Mouse (Mus musculus) midbrain, embryonic 10.5 days (tissue): ENCODE measurements around the gene Slc51a. TPM values are rescaled to one million over a fixed set of nuclear protein-coding genes. Genes with fewer than 3 reads are reported as not detected.

Experiments
- DNase-seq: peaks from one replicate; pipeline ENCODE4 v3.0.0-alpha.2; 2017; ENCODE audit warnings: low spot score
- H3K27ac ChIP-seq: fragments of 300-500 bp; sonication (generic); replicated peaks from 2 replicates; pipeline ENCODE4 v1.5.1; 2016; ENCODE audit warnings: mild to moderate bottlenecking
- H3K27me3 ChIP-seq: fragments of 300-500 bp; sonication (generic); 2 replicates; pipeline ENCODE4 v1.6.1; 2016; ENCODE audit warnings: low read depth, mild to moderate bottlenecking; ENCODE audit not compliant: poor library complexity, severe bottlenecking
- H3K36me3 ChIP-seq: fragments of 300-500 bp; sonication (generic); 2 replicates; pipeline ENCODE4 v1.6.1; 2016; ENCODE audit warnings: mild to moderate bottlenecking, moderate library complexity
- H3K4me1 ChIP-seq: fragments of 300-500 bp; sonication (generic); 2 replicates; pipeline ENCODE4 v1.6.1; 2016
- H3K4me3 ChIP-seq: fragments of 300-500 bp; sonication (generic); 2 replicates; pipeline ENCODE4 v1.5.1; 2016; ENCODE audit warnings: mild to moderate bottlenecking, moderate library complexity
- H3K9me3 ChIP-seq: fragments of 300-500 bp; sonication (generic); replicated peaks from 2 replicates; pipeline ENCODE4 v1.6.1; 2016; ENCODE audit warnings: mild to moderate bottlenecking
- WGBS: fragments of 180-500 bp; shearing (Covaris S2); methylation state at CpG from one replicate; pipeline ENCODE4 v1.1.7; 2016; 5-methylcytosine and 5-hydroxymethylcytosine counted together
- polyA plus RNA-seq: library from polyadenylated mRNA; unstranded; fragments of >200 nt; fragmentation: Nextera tagmentation; extraction: Ambion mirVana; gene quantifications from 2 replicates; pipeline ENCODE4 v1.2.1, GENCODE M21; 2016

The Slc51a gene
- 0.16 and 0.35 TPM in 2 replicates for polyA plus RNA-seq

DNA sequence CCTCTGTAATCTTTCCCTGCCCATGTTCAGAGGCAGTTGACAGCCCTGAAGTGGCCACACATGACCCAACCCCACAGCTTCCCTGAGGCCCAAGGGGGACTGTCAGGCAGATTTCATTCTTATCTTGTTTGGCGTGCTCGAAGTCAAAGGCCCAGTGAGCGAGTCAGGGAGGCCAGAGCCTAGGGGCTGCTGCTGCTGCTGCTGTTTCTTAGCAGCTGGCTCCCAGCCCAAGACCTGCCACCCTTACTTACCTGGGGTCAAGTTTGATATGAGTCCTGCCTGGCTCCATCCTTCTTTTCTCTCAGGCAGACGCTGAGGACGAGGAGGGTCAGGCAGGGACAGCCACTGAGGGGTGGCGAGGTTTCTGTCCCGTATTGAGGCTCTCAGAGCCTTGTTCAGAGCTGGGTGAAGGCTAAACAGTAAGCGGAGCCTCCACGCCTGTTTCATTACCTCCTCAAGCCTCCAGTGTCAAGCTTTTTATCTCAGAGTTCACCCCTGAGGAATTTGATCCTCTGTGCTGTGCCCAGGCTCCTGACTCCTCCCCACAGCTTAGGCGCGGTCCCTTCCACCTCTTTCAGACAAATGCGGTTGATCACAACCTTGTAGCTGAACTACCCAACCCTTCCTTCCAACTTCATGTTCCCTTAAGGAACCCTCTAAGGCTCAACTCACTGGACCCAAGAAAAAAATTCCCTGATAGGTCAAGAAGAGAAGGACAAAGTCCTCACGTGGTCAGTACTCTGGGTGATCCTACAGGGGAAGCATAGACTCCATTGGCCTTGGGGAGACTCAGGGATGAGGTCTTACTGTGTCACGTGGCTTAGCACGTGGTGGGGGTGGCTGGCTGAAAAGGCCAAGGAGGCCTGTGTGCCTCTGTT is at the start of gene Slc51a:
Gene Slc51a (minus strand): TSS at position 646 of the 878 bp plus-strand sequence.
- no peaks in the 10 kb centered on the region for H3K36me3 ChIP-seq
- peaks cover 20% of the 10 kb centered on the region for H3K4me1 ChIP-seq
- H3K4me3 ChIP-seq = no peak within 1 kb of the TSS
- WGBS = 61% methylated on average over 15 of the region's 15 CpGs
- no peak within 1 kb of the TSS for H3K27ac ChIP-seq
- no peak for DNase-seq
- H3K9me3 ChIP-seq = no peaks in the 10 kb centered on the region
- H3K27me3 ChIP-seq = no peaks in the 10 kb centered on the region

- 27% methylated on average over 5 of the region's 5 CpGs for WGBS
- H3K36me3 ChIP-seq = no peaks in the 10 kb centered on the region
- no peaks in the 10 kb centered on the region for H3K27me3 ChIP-seq
- H3K27ac ChIP-seq = peak overlapping the region; percentile 70
- no peaks in the 10 kb centered on the region for H3K9me3 ChIP-seq
- H3K4me3 ChIP-seq = no peak overlapping the region
- no peak for DNase-seq
- peaks cover 66% of the 10 kb centered on the region for H3K4me1 ChIP-seq
Observed at GRCm38 (mm10) chr16:32535157-32535751, 47.6 kb upstream of the Slc51a start.

DNA sequence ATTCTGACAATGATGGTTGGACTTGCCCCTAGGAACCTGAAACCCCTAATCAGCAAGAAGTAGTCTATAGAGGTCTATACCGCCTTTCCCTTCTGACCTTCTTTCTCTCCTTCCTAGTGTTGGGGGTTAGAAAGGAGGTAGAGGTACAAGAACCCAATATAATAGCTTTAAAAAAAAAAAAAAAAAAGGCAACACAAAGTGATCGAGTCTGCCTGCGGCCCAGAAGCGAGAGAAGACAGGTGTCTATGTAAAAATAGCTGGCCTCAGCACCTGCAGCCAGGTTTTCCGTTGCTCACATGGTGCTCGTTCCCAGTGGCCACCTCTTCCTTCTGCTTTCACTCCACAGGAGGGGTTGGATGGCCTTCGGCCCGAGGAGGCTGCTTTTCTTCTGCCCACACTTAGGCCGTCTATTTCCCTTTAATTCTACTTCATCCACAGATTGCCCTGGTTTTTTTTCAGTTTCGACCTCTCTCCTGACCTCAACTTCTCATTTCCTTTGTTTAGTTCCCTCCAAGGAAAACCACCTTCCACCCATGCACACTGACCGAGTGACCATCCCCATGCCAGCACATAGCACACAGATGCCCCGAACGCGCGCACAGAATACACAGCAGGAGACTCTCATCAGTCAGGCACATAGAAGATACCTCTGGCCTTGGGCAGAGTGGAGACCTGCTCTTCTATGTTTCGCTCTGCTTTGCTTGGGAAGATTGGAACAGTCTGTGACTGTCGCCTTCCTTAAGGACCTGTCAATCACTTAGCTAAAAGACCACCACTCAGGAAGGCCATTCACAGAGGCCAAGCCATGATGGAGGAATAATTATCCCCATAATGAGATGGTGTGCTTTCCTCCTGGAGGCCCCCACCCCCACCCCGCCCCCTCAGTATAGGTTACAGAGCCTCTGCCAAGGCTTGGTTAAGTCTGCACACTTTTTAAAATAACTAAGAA is 45.5 kb upstream of the Slc51a start:
- no peak for DNase-seq
- H3K4me3 ChIP-seq = no peak overlapping the region
- 63% methylated on average over 18 of the region's 18 CpGs for WGBS
- H3K9me3 ChIP-seq = no peaks in the 10 kb centered on the region
- no peaks in the 10 kb centered on the region for H3K27me3 ChIP-seq
- peak overlapping the region; percentile 63 for H3K27ac ChIP-seq
- peaks cover 45% of the 10 kb centered on the region for H3K4me1 ChIP-seq
- no peaks in the 10 kb centered on the region for H3K36me3 ChIP-seq

DNA sequence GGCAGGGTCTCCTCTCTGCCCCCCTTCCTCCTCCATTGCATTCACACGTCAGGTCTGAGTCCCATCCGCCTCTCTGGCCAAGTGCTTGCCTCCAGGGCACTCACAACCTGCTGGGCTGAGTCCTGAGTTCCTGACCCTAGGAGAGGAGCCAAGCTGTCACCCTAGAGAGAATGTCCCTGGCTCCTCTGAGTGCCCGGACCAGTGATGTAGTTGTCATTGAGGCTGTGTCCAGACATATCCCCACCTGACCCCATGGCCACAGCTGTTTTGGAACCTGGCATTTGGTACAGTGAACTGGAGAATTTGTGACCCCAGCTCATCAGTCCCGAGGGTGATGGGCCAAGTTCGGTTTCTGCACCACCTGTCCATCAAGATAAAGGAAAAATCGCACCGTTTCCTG is 39.2 kb upstream of the Slc51a start:
- Histone ChIP-seq H3K27ac (no peak overlapping the region), H3K9me3 (no peaks in the 10 kb centered on the region), H3K4me3 (no peak overlapping the region), H3K4me1 (peaks cover 12% of the 10 kb centered on the region), H3K36me3 (no peaks in the 10 kb centered on the region), H3K27me3 (no peaks in the 10 kb centered on the region)
- WGBS = 81% methylated on average over 7 of the region's 7 CpGs
- no peak for DNase-seq

DNA sequence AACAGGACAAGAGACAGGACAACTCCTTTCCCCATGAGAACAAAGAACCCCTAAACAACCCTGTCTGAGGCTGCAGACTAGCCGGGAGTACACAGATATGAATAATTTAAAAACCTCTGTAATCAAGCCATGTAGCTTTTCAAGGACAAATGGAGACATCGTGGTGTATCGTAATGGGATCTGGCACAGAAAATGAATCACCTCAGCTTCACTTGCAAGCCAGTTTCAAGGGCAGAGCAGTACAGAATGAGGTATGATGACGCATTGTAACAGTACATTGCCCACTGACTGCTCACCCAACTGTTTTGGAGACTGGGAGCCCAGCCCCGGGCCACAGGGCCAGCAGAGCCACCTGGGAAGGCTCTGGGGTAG is 36.6 kb upstream of the Slc51a start:
- WGBS = 76% methylated on average over 5 of the region's 5 CpGs
- Histone ChIP-seq H3K4me3 (no peak overlapping the region), H3K36me3 (no peaks in the 10 kb centered on the region), H3K9me3 (no peaks in the 10 kb centered on the region), H3K4me1 (peaks cover 23% of the 10 kb centered on the region), H3K27ac (peak overlapping the region; percentile 73), H3K27me3 (no peaks in the 10 kb centered on the region)
- no peak for DNase-seq

- WGBS = 69% methylated on average over 8 of the region's 8 CpGs
- Histone ChIP-seq H3K4me3 (no peak overlapping the region), H3K27me3 (no peaks in the 10 kb centered on the region), H3K36me3 (no peaks in the 10 kb centered on the region), H3K27ac (peak overlapping the region; percentile 73), H3K9me3 (no peaks in the 10 kb centered on the region), H3K4me1 (peaks cover 23% of the 10 kb centered on the region)
- no peak for DNase-seq
Observed at GRCm38 (mm10) chr16:32523462-32524243, 36.0 kb upstream of the Slc51a start.

GRCm38 (mm10) chr16:32522578-32523194 is 35.0 kb upstream of the Slc51a start:
- no peaks in the 10 kb centered on the region for H3K36me3 ChIP-seq
- peaks cover 23% of the 10 kb centered on the region for H3K4me1 ChIP-seq
- 88% methylated on average over 6 of the region's 6 CpGs for WGBS
- no peak for DNase-seq
- no peaks in the 10 kb centered on the region for H3K9me3 ChIP-seq
- no peaks in the 10 kb centered on the region for H3K27me3 ChIP-seq
- no peak overlapping the region for H3K4me3 ChIP-seq
- no peak overlapping the region for H3K27ac ChIP-seq

- WGBS = 61% methylated on average over 9 of the region's 9 CpGs
- Histone ChIP-seq H3K4me1 (peaks cover 43% of the 10 kb centered on the region), H3K36me3 (no peaks in the 10 kb centered on the region), H3K9me3 (no peaks in the 10 kb centered on the region), H3K27me3 (no peaks in the 10 kb centered on the region), H3K4me3 (no peak overlapping the region), H3K27ac (peak overlapping the region; percentile 72)
- no peak for DNase-seq
Observed at GRCm38 (mm10) chr16:32520372-32520748, 32.7 kb upstream of the Slc51a start.

- Histone ChIP-seq H3K4me1 (peaks cover 49% of the 10 kb centered on the region), H3K36me3 (no peaks in the 10 kb centered on the region), H3K9me3 (no peaks in the 10 kb centered on the region), H3K27me3 (no peaks in the 10 kb centered on the region), H3K27ac (peak overlapping the region; percentile 72), H3K4me3 (no peak overlapping the region)
- no peak for DNase-seq
- WGBS = 85% methylated on average over 15 of the region's 15 CpGs
Observed at GRCm38 (mm10) chr16:32519656-32520371, 32.1 kb upstream of the Slc51a start.

- Histone ChIP-seq H3K27me3 (no peaks in the 10 kb centered on the region), H3K9me3 (no peaks in the 10 kb centered on the region), H3K4me1 (peaks cover 45% of the 10 kb centered on the region), H3K27ac (no peak overlapping the region; the same call in 1 of the 2 replicates), H3K36me3 (no peaks in the 10 kb centered on the region), H3K4me3 (no peak overlapping the region)
- WGBS = 86% methylated on average over 12 of the region's 12 CpGs
- no peak for DNase-seq
Observed at GRCm38 (mm10) chr16:32517785-32518481, 30.3 kb upstream of the Slc51a start.
